Mouse (Mus musculus) C2C12 (cell line): ENCODE measurements at regions not wholly inside any gene's neighbourhood (a gene's known extent, or its start where the extent isn't known, plus 50 kb on each side); places are given as distances from the start of the nearest gene placed in this dataset.
"Not testable (repeated sequence)": the region's sequence is repeated elsewhere in the genome, so short reads cannot be mapped to it uniquely, and the experiment has no call there.

Experiments used
- H3K27me3 ChIP-seq: one replicate; pipeline ENCODE4 v1.6.1; 2011; ENCODE audit not compliant: control insufficient read depth, insufficient read depth, insufficient read length
- H3K36me3 ChIP-seq: one replicate; pipeline ENCODE4 v1.6.1; 2011; ENCODE audit not compliant: control insufficient read depth, insufficient read depth
- H3K4me3 ChIP-seq: one replicate; pipeline ENCODE4 v1.5.1; 2011; ENCODE audit warnings: mild to moderate bottlenecking, control low read depth; ENCODE audit not compliant: poor library complexity, insufficient read depth, severe bottlenecking
- H3K79me2 ChIP-seq: one replicate; pipeline ENCODE4 v1.6.1; 2011; ENCODE audit not compliant: control insufficient read depth, insufficient read depth
- H3K79me3 ChIP-seq: one replicate; pipeline ENCODE4 v1.6.1; 2011; ENCODE audit warnings: low read depth, control low read depth
- H3ac ChIP-seq: one replicate; pipeline ENCODE3; 2011; ENCODE audit warnings: low read depth; ENCODE audit not compliant: control insufficient read depth, insufficient read length
- CEBPB ChIP-seq: IDR thresholded peaks from one replicate; pipeline ENCODE4 v1.6.1; 2011; ENCODE audit warnings: low read depth, mild to moderate bottlenecking, control low read depth, moderate library complexity
- CTCF ChIP-seq: IDR thresholded peaks from one replicate; pipeline ENCODE4 v1.5.1; 2011; ENCODE audit not compliant: control insufficient read depth, insufficient read depth, insufficient read length
- FOSL1 ChIP-seq: IDR thresholded peaks from one replicate; pipeline ENCODE4 v1.8.0; 2011; ENCODE audit warnings: mild to moderate bottlenecking, low read length; ENCODE audit not compliant: poor library complexity, insufficient read depth, severe bottlenecking
- MAX ChIP-seq: IDR thresholded peaks from one replicate; pipeline ENCODE4 v1.6.1; 2011; ENCODE audit warnings: mild to moderate bottlenecking, control low read depth
- MYOD1 ChIP-seq: IDR thresholded peaks from one replicate; pipeline ENCODE4 v1.6.1; 2011; ENCODE audit warnings: low read depth; ENCODE audit not compliant: control insufficient read depth, insufficient read length
- MYOG ChIP-seq: IDR thresholded peaks from one replicate; pipeline ENCODE4 v1.6.1; 2011; ENCODE audit not compliant: control insufficient read depth, insufficient read length; ENCODE audit errors: extremely low read depth
- USF1 ChIP-seq: IDR thresholded peaks from one replicate; pipeline ENCODE4 v1.6.1; 2011; ENCODE audit warnings: low read depth, mild to moderate bottlenecking, control low read depth, moderate library complexity

- Histone ChIP-seq H3K27me3 (no peaks in the 10 kb centered on the region), H3K79me2 (no peaks in the 10 kb centered on the region), H3K4me3 (no peak overlapping the region), H3ac (no peak overlapping the region), H3K79me3 (no peaks in the 10 kb centered on the region), H3K36me3 (no peaks in the 10 kb centered on the region)
- TF ChIP-seq USF1 (no peak), FOSL1 (no peak), MYOD1 (no peak), CTCF (no peak), MYOG (no peak), CEBPB (no peak), MAX (no peak)
Observed at GRCm38 (mm10) chr7:73604597-73604996, 63.0 kb upstream of the Chd2 start.

- Histone ChIP-seq H3K79me3 (no peaks in the 10 kb centered on the region), H3K4me3 (no peak overlapping the region), H3ac (no peak overlapping the region), H3K79me2 (no peaks in the 10 kb centered on the region), H3K27me3 (no peaks in the 10 kb centered on the region), H3K36me3 (no peaks in the 10 kb centered on the region)
- TF ChIP-seq MYOD1 (no peak), MYOG (no peak), USF1 (no peak), MAX (no peak), FOSL1 (no peak), CEBPB (no peak), CTCF (no peak)
Observed at GRCm38 (mm10) chr7:73602815-73603551, 61.4 kb upstream of the Chd2 start.

- no peaks in the 10 kb centered on the region for H3K79me3 ChIP-seq
- H3K4me3 ChIP-seq = no peak overlapping the region
- no peak for TF ChIP-seq MYOD1
- TF ChIP-seq FOSL1 = no peak
- TF ChIP-seq USF1 = no peak
- no peak for TF ChIP-seq CEBPB
- TF ChIP-seq MAX = no peak
- no peak for TF ChIP-seq CTCF
- TF ChIP-seq MYOG = no peak
- H3K36me3 ChIP-seq = no peaks in the 10 kb centered on the region
- H3ac ChIP-seq = no peak overlapping the region
- H3K27me3 ChIP-seq = no peaks in the 10 kb centered on the region
- H3K79me2 ChIP-seq = no peaks in the 10 kb centered on the region
Observed at GRCm38 (mm10) chr7:73601336-73601735, 59.7 kb upstream of the Chd2 start.

- H3K4me3 ChIP-seq = no peak overlapping the region
- no peaks in the 10 kb centered on the region for H3K36me3 ChIP-seq
- H3K79me2 ChIP-seq = no peaks in the 10 kb centered on the region
- H3K79me3 ChIP-seq = no peaks in the 10 kb centered on the region
- H3ac ChIP-seq = no peak overlapping the region
- no peaks in the 10 kb centered on the region for H3K27me3 ChIP-seq
- no peak for TF ChIP-seq MAX
Observed at GRCm38 (mm10) chr7:73600776-73601175, 59.1 kb upstream of the Chd2 start.

- not testable (repeated sequence) for H3K79me3 ChIP-seq
Observed at GRCm38 (mm10) chr7:73600003-73600385, 58.4 kb upstream of the Chd2 start.

GRCm38 (mm10) chr7:73599354-73600002, 57.8 kb upstream of the Chd2 start:
- no peaks in the 10 kb centered on the region for H3K79me3 ChIP-seq
- H3K27me3 ChIP-seq = no peaks in the 10 kb centered on the region
- no peak overlapping the region for H3K4me3 ChIP-seq
- H3ac ChIP-seq = no peak overlapping the region
- H3K36me3 ChIP-seq = no peaks in the 10 kb centered on the region
- no peaks in the 10 kb centered on the region for H3K79me2 ChIP-seq
- TF ChIP-seq USF1 = no peak
- no peak for TF ChIP-seq CEBPB
- TF ChIP-seq MYOG = no peak
- TF ChIP-seq CTCF = no peak

More at GRCm38 (mm10) chr7:73600003-73600385, 58.4 kb upstream of the Chd2 start:
- not testable (repeated sequence) for H3K79me2 ChIP-seq, H3ac ChIP-seq, H3K36me3 ChIP-seq, H3K4me3 ChIP-seq, H3K27me3 ChIP-seq
